Mouse (Mus musculus) gastrocnemius, postnatal 14 days (tissue): Measurements from ENCODE around the gene Med13. TPM values are rescaled to one million over a fixed set of nuclear protein-coding genes. Genes with fewer than 3 reads are reported as not detected.
"Not testable (repeated sequence)": the region's sequence is repeated elsewhere in the genome, so short reads cannot be mapped to it uniquely, and the experiment has no call there.

Experiments used
- DNase-seq: peaks from one replicate; pipeline ENCODE4 v3.0.0; 2021; ENCODE audit warnings: mixed read lengths
- intact Hi-C: fragments of 180-260 bp; cut with DNase I; formaldehyde crosslinking; loops from one replicate; pipeline ENCODE4 v1.15.1; 2025; ENCODE audit warnings: low total_unique reads
- total RNA-seq, 2 experiments: library from RNA; stranded (reverse); gene quantifications; 2 replicates each; pipeline ENCODE4 v1.2.3; 2021

Gene Med13
- total RNA-seq, 2 experiments from 2014 or later, result 33.6 to 35.2 TPM

- DNase-seq, intact Hi-C loops: not testable (repeated sequence)
Measured at GRCm38 (mm10) chr11:86344940-86345339, 12.5 kb downstream of the Med13 start.

GRCm38 (mm10) chr11:86324251-86324650, 33.2 kb downstream of the Med13 start:
- intact Hi-C loops, result no loop called here
- no peak for DNase-seq

- intact Hi-C loops, DNase-seq: not testable (repeated sequence)
Measured at GRCm38 (mm10) chr11:86314992-86315391, 42.4 kb downstream of the Med13 start.

GRCm38 (mm10) chr11:86310280-86310679, 47.1 kb downstream of the Med13 start:
- DNase-seq, result no peak
- intact Hi-C loops, result no loop called here

DNA sequence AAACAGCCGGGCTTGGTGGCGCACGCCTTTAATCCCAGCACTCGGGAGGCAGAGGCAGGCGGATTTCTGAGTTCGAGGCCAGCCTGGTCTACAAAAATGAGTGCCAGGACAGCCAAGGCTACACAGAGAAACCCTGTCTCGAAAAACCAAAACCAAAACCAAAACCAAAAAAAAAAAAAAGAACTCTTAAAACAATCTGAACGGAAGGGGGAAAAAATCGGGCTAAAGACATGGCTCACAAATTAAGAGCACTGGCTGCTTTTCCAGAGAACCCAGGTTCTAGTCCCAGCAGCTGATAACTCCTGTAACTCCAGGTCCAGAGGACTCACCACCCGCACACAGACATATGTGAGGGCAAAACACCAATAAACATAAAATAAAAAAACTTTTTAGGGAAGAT, 65.2 kb downstream of the Med13 start:
- intact Hi-C loops, DNase-seq: not testable (repeated sequence)

DNA sequence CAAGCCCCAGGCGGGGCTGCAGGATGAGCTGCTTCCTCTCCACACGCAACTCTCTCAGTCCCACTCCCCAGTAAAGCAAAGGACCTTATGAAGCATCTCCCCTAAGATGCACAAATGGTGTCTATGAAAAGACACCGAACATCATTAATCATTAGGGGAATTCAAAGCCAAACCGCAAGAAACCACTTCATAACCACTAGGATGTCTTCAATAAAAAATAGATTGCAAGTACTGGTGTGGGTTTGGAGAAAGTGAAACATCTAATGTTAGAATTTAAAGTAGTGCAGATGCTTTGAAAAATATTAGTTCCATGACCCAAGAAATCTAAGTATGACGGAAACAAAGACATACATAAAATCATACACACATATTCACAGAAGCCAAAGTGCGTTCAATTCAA, 65.7 kb downstream of the Med13 start:
- no peak for DNase-seq
- intact Hi-C loops, result no loop called here

- DNase-seq, result no peak
- intact Hi-C loops, result no loop called here
Measured at GRCm38 (mm10) chr11:86285729-86286128, 71.7 kb downstream of the Med13 start.

- DNase-seq, result no peak
- intact Hi-C loops, result no loop called here
Measured at GRCm38 (mm10) chr11:86278442-86279102, 78.8 kb downstream of the Med13 start.

- peak; percentile 95 for DNase-seq
- intact Hi-C loops, result no loop called here
Measured at GRCm38 (mm10) chr11:86257460-86258076, 99.8 kb downstream of the Med13 start, which contains the start of gene Ints2. Gene Ints2, minus strand, starts transcription at chr11:86257575.

- intact Hi-C loops, result no loop called here
- DNase-seq, result no peak
Measured at GRCm38 (mm10) chr11:86257054-86257453, 100.3 kb downstream of the Med13 start.

DNA sequence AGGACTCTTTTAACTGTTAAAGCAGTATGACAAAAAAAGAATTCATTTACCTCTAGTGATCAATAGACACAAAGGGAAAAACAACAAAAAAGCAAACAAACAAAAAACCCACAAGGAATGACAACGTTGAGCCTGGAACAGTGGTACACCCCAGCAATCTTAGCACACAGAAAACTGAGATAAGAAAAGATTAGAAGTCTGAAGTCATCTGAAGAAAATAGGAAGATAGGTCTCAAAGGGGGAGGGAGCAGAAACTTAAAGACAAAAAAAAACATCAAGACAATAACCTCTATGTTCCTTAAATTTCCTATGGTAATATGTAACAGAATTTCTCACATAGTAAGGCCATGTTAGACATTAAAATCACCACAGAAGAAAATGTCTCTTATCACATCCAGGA, 104.1 kb downstream of the Med13 start:
- no peak for DNase-seq
- intact Hi-C loops, result no loop called here

DNA sequence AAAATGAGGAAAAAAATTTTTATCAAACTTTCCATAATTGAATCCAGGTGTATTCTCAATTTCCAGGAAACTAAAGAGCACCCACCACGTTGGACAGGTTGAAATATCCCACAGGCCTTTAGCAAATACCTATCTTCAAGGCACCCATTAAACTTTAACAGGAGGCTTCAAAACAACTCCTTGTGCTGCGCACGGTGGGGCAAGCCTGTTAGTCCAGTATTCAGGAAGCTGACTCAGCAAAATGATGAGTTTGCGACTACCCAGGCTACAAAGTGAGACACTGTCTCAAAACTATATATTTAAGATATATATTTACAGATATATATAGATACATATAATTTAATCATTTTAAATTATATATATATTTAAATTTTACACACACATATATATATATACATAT, 125.0 kb downstream of the Med13 start:
- intact Hi-C loops, result no loop called here
- no peak for DNase-seq

- intact Hi-C loops, result no loop called here
- DNase-seq, result no peak
Measured at GRCm38 (mm10) chr11:86231781-86232350, 125.5 kb downstream of the Med13 start.

GRCm38 (mm10) chr11:86226646-86227180, 130.7 kb downstream of the Med13 start:
- no peak for DNase-seq
- intact Hi-C loops, result no loop called here

- intact Hi-C loops, result no loop called here
- DNase-seq, result no peak
Measured at GRCm38 (mm10) chr11:86225761-86226160, 131.6 kb downstream of the Med13 start.

Other genes starting within 250 kb of the Med13 start
- under 1 TPM; 0.58 to 0.64 TPM for gene Brip1, start 156.4 kb downstream of the Med13 start, total RNA-seq
- gene Ints2, start 100.0 kb downstream of the Med13 start, total RNA-seq, result 1 to 10 TPM; 4.5 to 5.2 TPM
- 10 to 100 TPM; 38.4 to 54.9 TPM for gene Rnft1, start 127.1 kb upstream of the Med13 start, total RNA-seq
- 10 to 100 TPM; 28.8 to 28.9 TPM for gene Rps6kb1, start 187.2 kb upstream of the Med13 start, total RNA-seq
- gene Tubd1, start 187.4 kb upstream of the Med13 start, total RNA-seq, result 1 to 10 TPM; 4.6 to 4.8 TPM